Mouse (Mus musculus): ENCODE results near the gene Gimd1. TPM values are rescaled to one million over a fixed set of nuclear protein-coding genes. Genes with fewer than 3 reads are reported as not detected.

The Gimd1 gene
- polyA plus RNA-seq, 1 experiment, result not detected

DNA sequence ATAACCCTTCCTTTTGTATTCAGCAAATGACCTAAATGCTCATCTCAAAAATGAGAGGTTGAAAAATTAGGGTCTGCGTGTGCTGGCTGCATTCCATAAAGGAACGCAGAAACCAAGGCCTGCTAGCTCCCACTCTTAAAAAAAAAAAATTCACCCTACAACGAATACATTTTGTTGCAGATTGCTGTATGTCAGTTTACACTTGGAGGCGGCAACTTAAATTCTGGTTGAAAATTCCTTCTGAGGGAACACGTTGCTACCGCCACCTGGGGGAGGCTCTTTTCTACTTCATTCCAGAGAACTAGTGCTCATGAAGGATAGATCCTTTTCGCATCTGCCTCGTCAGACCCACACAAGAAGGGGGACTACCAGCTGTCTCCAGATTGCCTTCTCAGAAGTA lies 879 bp upstream of the Gimd1 start:
- 35% methylated on average over 8 of the region's 8 CpGs for WGBS
- TF ChIP-seq CTCF (conservative IDR thresholded peaks at IDR 0.05; ENCODE audit: insufficient read depth, insufficient read length, low read depth, low read length), result no peak
- no peak for TF ChIP-seq POLR2A (IDR thresholded peaks at IDR 0.05; ENCODE audit: low read depth, low read length)
- DNase-seq, result no peak

DNA sequence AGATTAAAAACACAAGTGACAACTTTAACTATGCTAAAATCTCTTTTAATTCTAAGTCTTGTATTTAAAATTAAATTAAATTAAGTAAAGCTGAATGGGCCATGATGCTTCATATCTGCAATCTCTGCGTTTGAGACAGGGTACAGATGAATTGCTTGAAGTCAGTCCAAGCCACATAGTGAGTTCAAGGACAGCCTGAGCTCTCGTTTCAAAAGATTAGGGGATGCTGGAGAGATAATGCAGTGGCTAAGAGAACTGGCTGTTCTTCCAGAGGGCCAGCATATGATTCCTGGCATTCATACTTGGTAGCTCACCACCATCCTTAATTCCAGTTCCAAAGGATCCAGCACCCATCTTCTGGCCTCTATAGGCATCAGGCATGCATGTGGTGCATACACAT lies 3.6 kb downstream of the Gimd1 start:
- H3K4me1 ChIP-seq (ENCODE audit: control insufficient read depth, insufficient read depth, low read length), result peaks cover 2% of the 10 kb centered on the region; the same call in 1 of the 2 replicates
- H3K4me3 ChIP-seq (ENCODE audit: insufficient read depth, low read depth, low read length), result no peak overlapping the region
- no peak overlapping the region for H3K27ac ChIP-seq (ENCODE audit: insufficient read depth, low read depth, low read length)
- DNase-seq, result no peak
- WGBS, result 66% methylated on average over 2 of the region's 2 CpGs
- H3K27me3 ChIP-seq (replicated peaks; ENCODE audit: control insufficient read depth, insufficient read depth, low read length), result no peaks in the 10 kb centered on the region
- H3K36me3 ChIP-seq (ENCODE audit: control insufficient read depth, insufficient read depth, low read length), result no peaks in the 10 kb centered on the region
- no peak for TF ChIP-seq POLR2A (IDR thresholded peaks at IDR 0.05; ENCODE audit: low read depth, low read length)
- no peak for TF ChIP-seq CTCF (conservative IDR thresholded peaks at IDR 0.05; ENCODE audit: insufficient read depth, insufficient read length, low read depth, low read length)

More for the DNA sequence above, 879 bp upstream of the Gimd1 start:
- H3K4me3 ChIP-seq (ENCODE audit: insufficient read depth, low read depth, low read length), result no peak overlapping the region
- no peaks in the 10 kb centered on the region for H3K27me3 ChIP-seq (replicated peaks; ENCODE audit: control insufficient read depth, insufficient read depth, low read length)
- no peak overlapping the region for H3K27ac ChIP-seq (ENCODE audit: insufficient read depth, low read depth, low read length)
- peaks cover 2% of the 10 kb centered on the region; the same call in 1 of the 2 replicates for H3K4me1 ChIP-seq (ENCODE audit: control insufficient read depth, insufficient read depth, low read length)
- H3K36me3 ChIP-seq (ENCODE audit: control insufficient read depth, insufficient read depth, low read length), result no peaks in the 10 kb centered on the region

DNA sequence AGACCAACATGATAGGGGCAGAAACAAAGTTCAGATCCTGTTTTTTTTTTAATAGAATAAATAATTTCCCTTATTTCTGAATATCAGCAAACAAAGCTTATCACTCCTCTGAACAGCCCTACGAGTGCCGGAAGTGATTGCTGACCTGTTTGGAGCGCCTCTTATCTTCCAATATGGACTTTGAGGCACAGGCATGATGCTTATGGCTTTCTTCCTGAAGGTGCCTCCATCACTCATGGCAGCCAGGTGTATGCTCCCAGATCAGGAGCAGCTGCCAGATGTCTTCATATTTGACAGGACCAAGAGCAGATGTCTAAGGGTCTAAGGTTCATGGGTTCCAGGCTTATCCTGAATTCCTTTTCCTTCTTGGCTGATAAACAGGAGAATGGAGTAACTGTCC lies 7.5 kb downstream of the Gimd1 start:
- no peak overlapping the region for H3K4me3 ChIP-seq (ENCODE audit: insufficient read depth, low read depth, low read length)
- WGBS, result 93% methylated on average over 3 of the region's 3 CpGs
- H3K36me3 ChIP-seq (ENCODE audit: control insufficient read depth, insufficient read depth, low read length), result no peaks in the 10 kb centered on the region
- H3K27ac ChIP-seq (ENCODE audit: insufficient read depth, low read depth, low read length), result no peak overlapping the region
- no peak for DNase-seq
- H3K27me3 ChIP-seq (replicated peaks; ENCODE audit: control insufficient read depth, insufficient read depth, low read length), result no peaks in the 10 kb centered on the region
- H3K4me1 ChIP-seq (ENCODE audit: control insufficient read depth, insufficient read depth, low read length), result no peaks in the 10 kb centered on the region
- TF ChIP-seq CTCF (conservative IDR thresholded peaks at IDR 0.05; ENCODE audit: insufficient read depth, insufficient read length, low read depth, low read length) (no peak), POLR2A (IDR thresholded peaks at IDR 0.05; ENCODE audit: low read depth, low read length) (no peak)

DNA sequence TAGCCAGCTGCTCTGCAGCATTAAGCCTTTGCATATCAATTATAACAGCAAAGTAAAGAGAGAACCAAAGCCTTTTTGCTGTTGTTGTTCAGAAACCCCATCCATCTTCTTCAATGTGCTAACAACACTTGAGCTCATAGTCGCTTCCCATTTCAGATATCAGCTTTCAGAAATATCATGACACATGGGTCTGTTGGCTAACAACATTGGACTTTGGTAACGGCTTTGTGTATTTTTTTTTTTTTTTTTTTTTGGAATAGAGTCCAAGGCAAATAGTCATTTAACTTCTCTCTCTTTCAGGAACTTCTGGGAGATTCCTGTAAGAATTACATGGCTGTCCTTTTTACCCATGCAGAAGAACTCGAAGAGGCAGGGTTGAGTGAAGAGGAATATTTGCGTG lies 14.5 kb downstream of the Gimd1 start:
- Histone ChIP-seq H3K4me3 (ENCODE audit: insufficient read depth, low read depth, low read length) (no peak overlapping the region), H3K4me1 (ENCODE audit: control insufficient read depth, insufficient read depth, low read length) (no peaks in the 10 kb centered on the region), H3K27me3 (replicated peaks; ENCODE audit: control insufficient read depth, insufficient read depth, low read length) (no peaks in the 10 kb centered on the region), H3K27ac (ENCODE audit: insufficient read depth, low read depth, low read length) (no peak overlapping the region), H3K36me3 (ENCODE audit: control insufficient read depth, insufficient read depth, low read length) (no peaks in the 10 kb centered on the region)
- no peak for DNase-seq
- 63% methylated on average over 4 of the region's 4 CpGs for WGBS
- TF ChIP-seq CTCF (conservative IDR thresholded peaks at IDR 0.05; ENCODE audit: insufficient read depth, insufficient read length, low read depth, low read length) (no peak), POLR2A (IDR thresholded peaks at IDR 0.05; ENCODE audit: low read depth, low read length) (no peak)

DNA sequence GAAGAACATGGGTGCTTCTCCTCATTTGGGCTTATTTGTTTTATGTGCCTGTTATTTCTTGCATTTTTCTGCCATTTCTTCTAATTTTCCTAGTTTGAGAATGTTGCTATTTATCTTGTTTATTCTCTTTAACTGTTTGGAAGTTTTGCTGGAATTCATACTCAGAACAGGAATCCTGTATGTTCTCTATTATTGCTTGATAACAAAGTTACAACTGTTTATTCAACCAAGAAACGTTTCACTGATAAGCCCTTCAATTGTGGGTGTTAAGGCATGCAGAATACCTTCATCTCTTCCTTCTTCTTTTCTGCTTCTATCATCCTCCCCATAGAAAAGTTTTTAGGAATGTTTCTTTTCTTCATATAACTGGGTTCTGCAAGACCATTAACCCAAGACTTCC lies 17.2 kb downstream of the Gimd1 start:
- no peak for TF ChIP-seq POLR2A (IDR thresholded peaks at IDR 0.05; ENCODE audit: low read depth, low read length)
- TF ChIP-seq CTCF (conservative IDR thresholded peaks at IDR 0.05; ENCODE audit: insufficient read depth, insufficient read length, low read depth, low read length), result no peak
- no peaks in the 10 kb centered on the region for H3K27me3 ChIP-seq (replicated peaks; ENCODE audit: control insufficient read depth, insufficient read depth, low read length)
- no peak overlapping the region for H3K27ac ChIP-seq (ENCODE audit: insufficient read depth, low read depth, low read length)
- no peak overlapping the region for H3K4me3 ChIP-seq (ENCODE audit: insufficient read depth, low read depth, low read length)
- H3K4me1 ChIP-seq (ENCODE audit: control insufficient read depth, insufficient read depth, low read length), result no peaks in the 10 kb centered on the region
- 47% methylated on average over 1 of the region's 1 CpGs for WGBS
- DNase-seq, result no peak
- no peaks in the 10 kb centered on the region for H3K36me3 ChIP-seq (ENCODE audit: control insufficient read depth, insufficient read depth, low read length)

DNA sequence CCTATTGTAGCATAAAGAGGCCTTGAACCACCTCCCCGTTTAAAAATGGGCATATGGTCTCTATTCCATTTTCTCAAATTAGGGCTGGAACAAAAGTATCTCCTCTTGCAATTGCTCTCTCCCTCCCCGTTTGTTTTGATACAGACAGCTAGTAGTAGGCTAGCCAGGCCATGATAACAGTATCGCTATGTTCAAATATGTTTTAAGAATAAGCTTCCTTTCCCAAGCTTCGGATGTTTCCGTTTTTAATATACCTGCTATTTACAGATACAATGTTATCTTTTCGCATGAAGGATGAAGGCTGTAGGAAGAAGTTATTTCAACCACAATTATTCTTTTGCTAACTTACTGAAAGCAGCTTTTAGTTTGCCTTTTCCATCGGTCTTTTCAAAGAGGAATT lies 19.7 kb downstream of the Gimd1 start:
- no peak for TF ChIP-seq CTCF (conservative IDR thresholded peaks at IDR 0.05; ENCODE audit: insufficient read depth, insufficient read length, low read depth, low read length)
- no peak for TF ChIP-seq POLR2A (IDR thresholded peaks at IDR 0.05; ENCODE audit: low read depth, low read length)
- no peak overlapping the region for H3K4me3 ChIP-seq (ENCODE audit: insufficient read depth, low read depth, low read length)
- H3K36me3 ChIP-seq (ENCODE audit: control insufficient read depth, insufficient read depth, low read length), result no peaks in the 10 kb centered on the region
- H3K27me3 ChIP-seq (replicated peaks; ENCODE audit: control insufficient read depth, insufficient read depth, low read length), result no peaks in the 10 kb centered on the region
- no peak overlapping the region for H3K27ac ChIP-seq (ENCODE audit: insufficient read depth, low read depth, low read length)
- DNase-seq, result no peak
- no peaks in the 10 kb centered on the region for H3K4me1 ChIP-seq (ENCODE audit: control insufficient read depth, insufficient read depth, low read length)
- WGBS, result 84% methylated on average over 7 of the region's 7 CpGs

DNA sequence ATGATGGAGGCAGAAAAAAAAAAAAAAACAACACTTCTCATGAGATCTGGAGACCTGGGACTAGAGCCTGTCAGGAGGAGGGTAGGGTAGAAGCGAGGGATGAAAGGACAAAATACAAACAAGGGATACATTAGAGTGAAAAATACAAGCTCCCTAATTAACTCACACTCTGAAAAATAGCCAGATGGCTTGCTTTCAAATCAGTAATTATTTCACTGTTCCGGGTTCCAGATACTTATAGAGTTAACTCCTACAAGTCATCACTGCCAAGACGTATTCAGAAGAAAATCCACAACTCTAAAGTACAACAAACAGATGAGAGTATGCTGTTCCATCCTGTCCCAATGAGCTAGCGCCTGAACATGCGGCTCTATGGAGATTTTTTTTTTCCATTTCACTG lies 20.6 kb downstream of the Gimd1 start:
- H3K27me3 ChIP-seq (replicated peaks; ENCODE audit: control insufficient read depth, insufficient read depth, low read length), result no peaks in the 10 kb centered on the region
- no peak overlapping the region for H3K4me3 ChIP-seq (ENCODE audit: insufficient read depth, low read depth, low read length)
- no peak for DNase-seq
- TF ChIP-seq POLR2A (IDR thresholded peaks at IDR 0.05; ENCODE audit: low read depth, low read length) (no peak), CTCF (conservative IDR thresholded peaks at IDR 0.05; ENCODE audit: insufficient read depth, insufficient read length, low read depth, low read length) (no peak)
- no peak overlapping the region for H3K27ac ChIP-seq (ENCODE audit: insufficient read depth, low read depth, low read length)
- H3K4me1 ChIP-seq (ENCODE audit: control insufficient read depth, insufficient read depth, low read length), result no peaks in the 10 kb centered on the region
- WGBS, result 84% methylated on average over 5 of the region's 5 CpGs
- H3K36me3 ChIP-seq (ENCODE audit: control insufficient read depth, insufficient read depth, low read length), result no peaks in the 10 kb centered on the region

DNA sequence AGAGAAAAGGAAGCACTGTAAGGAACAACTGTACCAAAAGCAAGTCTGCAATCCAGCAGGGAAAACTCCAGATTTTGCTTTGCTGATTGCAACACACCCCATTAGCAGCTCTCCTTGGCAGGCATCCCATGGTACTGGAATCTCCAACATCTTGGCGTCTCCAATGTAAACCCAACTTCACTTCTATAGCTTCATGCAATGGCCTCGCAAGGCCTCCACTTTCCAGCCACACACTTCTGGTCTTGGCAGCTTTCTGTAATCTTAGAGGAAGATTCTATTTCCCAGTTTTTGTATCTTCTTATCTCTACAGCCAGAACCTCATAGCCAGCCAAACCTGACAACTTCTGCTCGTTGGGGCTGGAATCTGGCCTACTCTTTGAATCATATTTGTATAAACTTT lies 22.2 kb downstream of the Gimd1 start:
- peak; percentile 6 for DNase-seq
- no peaks in the 10 kb centered on the region for H3K36me3 ChIP-seq (ENCODE audit: control insufficient read depth, insufficient read depth, low read length)
- no peaks in the 10 kb centered on the region for H3K4me1 ChIP-seq (ENCODE audit: control insufficient read depth, insufficient read depth, low read length)
- TF ChIP-seq CTCF (conservative IDR thresholded peaks at IDR 0.05; ENCODE audit: insufficient read depth, insufficient read length, low read depth, low read length) (no peak), POLR2A (IDR thresholded peaks at IDR 0.05; ENCODE audit: low read depth, low read length) (no peak)
- H3K27me3 ChIP-seq (replicated peaks; ENCODE audit: control insufficient read depth, insufficient read depth, low read length), result no peaks in the 10 kb centered on the region
- 71% methylated on average over 3 of the region's 3 CpGs for WGBS
- H3K4me3 ChIP-seq (ENCODE audit: insufficient read depth, low read depth, low read length), result no peak overlapping the region
- H3K27ac ChIP-seq (ENCODE audit: insufficient read depth, low read depth, low read length), result no peak overlapping the region
